Mouse (Mus musculus) heart, embryonic 16.5 days (tissue): ENCODE measurements around the gene Cyp11a1. TPM values are rescaled to one million over a fixed set of nuclear protein-coding genes. Genes with fewer than 3 reads are reported as not detected.

Source experiments
- ATAC-seq: fragments of 200-750 bp; cut with Nextera tagmentation; replicated peaks from 2 replicates; pipeline ENCODE4 v1.8.0; 2017; ENCODE audit warnings: moderate number of reproducible peaks; ENCODE audit not compliant: insufficient read depth, low FRiP score; ENCODE audit errors: extremely low read depth
- H3K27ac ChIP-seq: fragments of 300-500 bp; sonication (generic); 2 replicates; pipeline ENCODE4 v1.5.1; 2014; ENCODE audit warnings: mild to moderate bottlenecking, low read length, control low read depth, moderate library complexity
- H3K27me3 ChIP-seq: fragments of 300-500 bp; sonication (generic); 2 replicates; pipeline ENCODE4 v1.6.1; 2014; ENCODE audit warnings: low read length, mixed read lengths; ENCODE audit not compliant: control insufficient read depth, insufficient read depth
- H3K36me3 ChIP-seq: fragments of 300-500 bp; sonication (generic); 2 replicates; pipeline ENCODE4 v1.6.1; 2014; ENCODE audit not compliant: control insufficient read depth, insufficient read depth
- H3K4me1 ChIP-seq: fragments of 300-500 bp; sonication (generic); 2 replicates; pipeline ENCODE4 v1.6.1; 2014; ENCODE audit warnings: low read length, mixed read lengths; ENCODE audit not compliant: control insufficient read depth, insufficient read depth
- H3K4me2 ChIP-seq: fragments of 300-500 bp; sonication (generic); 2 replicates; pipeline ENCODE4 v1.6.1; 2014; ENCODE audit warnings: low read depth, mild to moderate bottlenecking, control low read depth, low read length
- H3K4me3 ChIP-seq: fragments of 300-500 bp; sonication (generic); 2 replicates; pipeline ENCODE4 v1.5.1; 2014; ENCODE audit warnings: mild to moderate bottlenecking, control low read depth, low read length
- H3K9ac ChIP-seq: fragments of 300-500 bp; sonication (generic); 2 replicates; pipeline ENCODE4 v1.6.1; 2014; ENCODE audit warnings: low read length, control low read depth
- H3K9me3 ChIP-seq: fragments of 300-500 bp; sonication (generic); replicated peaks from 2 replicates; pipeline ENCODE4 v1.6.1; 2016; ENCODE audit warnings: low read length; ENCODE audit not compliant: control insufficient read depth
- WGBS: fragments of 180-500 bp; shearing (Covaris S2); extraction: QIAGEN DNeasy Blood & Tissue Kit; methylation state at CpG from one replicate; pipeline ENCODE4 v1.1.7; 2014; 5-methylcytosine and 5-hydroxymethylcytosine counted together
- polyA plus RNA-seq: library from polyadenylated mRNA; unstranded; fragments of >200 nt; fragmentation: Nextera tagmentation; extraction: Ambion mirVana; gene quantifications from 2 replicates; pipeline ENCODE4 v1.2.1, GENCODE M21; 2015

The Cyp11a1 gene
- polyA plus RNA-seq, 1 experiment from 2014 or later: 0.33 TPM

- Histone ChIP-seq H3K4me1 (no peaks in the 10 kb centered on the region; the same call in 1 of the 2 replicates), H3K36me3 (no peaks in the 10 kb centered on the region), H3K27ac (no peak overlapping the region), H3K9ac (no peak overlapping the region), H3K4me3 (no peak overlapping the region), H3K27me3 (peaks cover 14% of the 10 kb centered on the region), H3K4me2 (no peak overlapping the region), H3K9me3 (no peaks in the 10 kb centered on the region)
- 34% methylated on average over 3 of the region's 3 CpGs for WGBS
- ATAC-seq: no peak
These were observed 68.3 kb downstream of the Cyp11a1 start for GRCm38 (mm10) chr9:58074561-58074960.

Other genes starting within 250 kb of the Cyp11a1 start
- gene Clk3, start 240.6 kb upstream of the Cyp11a1 start, polyA plus RNA-seq: 57.9 and 67.5 TPM in 2 replicates
- gene Arid3b, start 169.6 kb upstream of the Cyp11a1 start, polyA plus RNA-seq: 7.5 and 8.8 TPM in 2 replicates
- 110 and 113 TPM in 2 replicates for gene Ubl7, start 95.4 kb upstream of the Cyp11a1 start, polyA plus RNA-seq
- gene Sema7a, start 66.3 kb upstream of the Cyp11a1 start, polyA plus RNA-seq: 0.60 and 1.4 TPM in 2 replicates
- gene Stra6, start 57.4 kb downstream of the Cyp11a1 start, polyA plus RNA-seq: 0.30 and 0.89 TPM in 2 replicates
- gene Ccdc33, start 112.4 kb downstream of the Cyp11a1 start, polyA plus RNA-seq: 0.20 and 0.24 TPM in 2 replicates
- 27.5 and 27.7 TPM in 2 replicates for gene Islr, start 197.9 kb downstream of the Cyp11a1 start, polyA plus RNA-seq
- 0.07 and 0.22 TPM in 2 replicates for gene Islr2, start 197.9 kb downstream of the Cyp11a1 start, polyA plus RNA-seq
- gene Pml, start 243.4 kb downstream of the Cyp11a1 start, polyA plus RNA-seq: 11.7 and 13.8 TPM in 2 replicates
- 28.2 and 28.3 TPM in 2 replicates for gene Stoml1, start 246.8 kb downstream of the Cyp11a1 start, polyA plus RNA-seq